Mouse (Mus musculus) cerebellum, adult 8-10 months (tissue): ENCODE measurements around the gene Retreg3.
A peak's percentile ranks its signal among the peaks of the same experiment; 100 is the strongest.

Experiments used
- DNase-seq: peaks from one replicate; pipeline ENCODE4 v3.0.0; 2022

Gene Retreg3

DNA sequence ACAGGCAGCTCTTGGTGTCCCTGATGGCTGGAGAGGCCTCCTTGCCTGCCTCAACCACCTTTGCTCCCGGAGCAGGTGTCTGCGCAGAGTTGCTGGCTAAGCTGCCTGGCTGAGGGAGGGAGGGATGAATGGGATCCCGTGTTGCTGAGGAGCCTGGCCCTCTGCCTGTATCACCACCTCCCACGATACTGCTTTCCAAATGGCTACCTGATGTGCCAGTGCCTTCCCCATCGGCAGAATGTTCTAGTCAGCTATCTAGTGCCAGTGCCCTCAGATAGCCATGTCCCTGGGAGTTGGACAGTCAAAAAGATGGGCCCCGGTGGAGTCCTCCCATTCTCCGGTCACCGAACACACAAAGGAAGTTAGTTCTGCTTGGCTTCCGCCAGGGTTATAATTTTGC is 69.3 kb downstream of the Retreg3 start:
- DNase-seq, result peak; percentile 62

GRCm38 (mm10) chr11:101047502-101047901 is 72.2 kb downstream of the Retreg3 start:
- DNase-seq, result no peak

DNA sequence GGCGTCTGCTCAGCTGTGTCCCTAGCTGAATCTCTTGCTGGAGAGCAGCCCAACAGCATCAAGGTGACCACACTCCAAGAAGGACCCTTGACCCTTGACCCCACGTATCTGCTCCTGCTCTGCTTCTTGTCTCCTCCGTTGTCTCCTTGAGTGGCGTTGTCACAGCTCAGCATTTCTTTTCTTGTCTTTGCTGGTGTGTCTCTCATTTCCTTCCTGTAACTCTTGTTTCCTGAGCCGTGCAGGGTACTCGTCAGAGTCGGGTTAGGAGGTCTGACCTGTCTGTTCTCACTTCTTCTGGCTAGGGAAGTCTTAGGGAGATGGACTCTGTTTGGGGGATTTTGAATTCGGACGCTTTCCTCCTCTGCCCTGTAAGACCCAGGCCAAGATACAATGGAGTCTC is 73.3 kb downstream of the Retreg3 start:
- DNase-seq, result no peak
